Mouse (Mus musculus): Measurements from ENCODE around the gene Coq2. TPM values are rescaled to one million over a fixed set of nuclear protein-coding genes. Genes with fewer than 3 reads are reported as not detected.

The Coq2 gene
- polyA plus RNA-seq, 1 experiment from 2014 or later = 61.8 TPM

DNA sequence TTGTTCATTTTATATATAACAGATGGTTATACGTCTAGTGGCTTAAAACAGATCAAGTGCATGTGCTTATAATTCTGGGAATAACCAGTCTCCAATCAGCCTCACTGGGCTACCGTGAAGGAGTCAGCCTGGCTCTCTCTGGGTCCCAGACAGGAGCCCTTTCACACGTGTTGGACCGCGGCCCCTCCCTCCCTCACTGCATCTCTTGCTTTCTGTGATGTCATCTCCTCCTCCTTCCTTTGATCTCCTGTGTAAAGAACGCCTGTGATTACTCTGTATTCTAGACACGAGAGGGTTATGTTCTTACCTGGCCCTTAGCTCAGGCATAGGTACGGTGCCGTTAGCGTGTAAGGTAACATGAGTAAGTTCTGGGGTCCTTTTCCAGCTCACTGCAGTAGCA, 23.5 kb downstream of the Coq2 start:
- no peaks in the 10 kb centered on the region for H3K9me3 ChIP-seq (ENCODE audit: control insufficient read depth, low read length)
- DNase-seq (ENCODE audit: low spot score) (no peak), ATAC-seq (ENCODE audit: low read depth) (no peak)
- H3K27me3 ChIP-seq (replicated peaks; ENCODE audit: control insufficient read depth, insufficient read depth, low read length) = no peaks in the 10 kb centered on the region
- 64% methylated on average over 10 of the region's 10 CpGs for WGBS
- H3K4me1 ChIP-seq (ENCODE audit: control insufficient read depth, insufficient read depth, low read length) = no peaks in the 10 kb centered on the region
- H3K27ac ChIP-seq (replicated peaks; ENCODE audit: low read depth, low read length) = no peak overlapping the region
- H3K36me3 ChIP-seq (ENCODE audit: control insufficient read depth, insufficient read depth, low read length) = peaks cover 29% of the 10 kb centered on the region
- H3K4me2 ChIP-seq (ENCODE audit: low read depth, low read length) = no peak overlapping the region
- no peak overlapping the region for H3K4me3 ChIP-seq (ENCODE audit: low read depth, low read length)
- no peak overlapping the region for H3K9ac ChIP-seq (ENCODE audit: low read depth, low read length)

DNA sequence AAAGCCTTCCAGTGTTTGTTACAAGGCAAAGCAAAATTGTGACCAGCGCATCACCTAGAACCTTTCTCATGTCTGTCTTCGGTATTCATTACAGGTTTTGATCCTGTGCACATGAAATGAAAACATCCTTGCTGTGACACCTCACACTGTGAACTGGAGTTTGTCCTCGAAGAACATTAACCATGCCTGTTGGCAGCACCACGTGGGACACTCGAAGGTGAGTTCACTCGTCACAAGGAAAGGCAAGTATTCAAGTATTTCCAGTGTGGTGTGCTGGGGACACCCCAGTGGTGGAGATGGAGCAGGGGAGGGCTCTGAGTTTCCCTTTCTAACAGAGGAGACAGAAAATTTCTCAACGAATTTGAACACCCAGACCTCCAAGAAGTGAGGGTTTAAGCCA, 24.0 kb downstream of the Coq2 start:
- Histone ChIP-seq H3K36me3 (ENCODE audit: control insufficient read depth, insufficient read depth, low read length) (peaks cover 23% of the 10 kb centered on the region), H3K4me1 (ENCODE audit: control insufficient read depth, insufficient read depth, low read length) (no peaks in the 10 kb centered on the region), H3K27ac (replicated peaks; ENCODE audit: low read depth, low read length) (no peak overlapping the region), H3K4me3 (ENCODE audit: low read depth, low read length) (no peak overlapping the region), H3K27me3 (replicated peaks; ENCODE audit: control insufficient read depth, insufficient read depth, low read length) (no peaks in the 10 kb centered on the region), H3K9me3 (ENCODE audit: control insufficient read depth, low read length) (no peaks in the 10 kb centered on the region), H3K9ac (ENCODE audit: low read depth, low read length) (no peak overlapping the region; the same call in 1 of the 2 replicates), H3K4me2 (ENCODE audit: low read depth, low read length) (no peak overlapping the region)
- DNase-seq (ENCODE audit: low spot score) (no peak), ATAC-seq (ENCODE audit: low read depth) (no peak)
- WGBS = 79% methylated on average over 7 of the region's 7 CpGs

DNA sequence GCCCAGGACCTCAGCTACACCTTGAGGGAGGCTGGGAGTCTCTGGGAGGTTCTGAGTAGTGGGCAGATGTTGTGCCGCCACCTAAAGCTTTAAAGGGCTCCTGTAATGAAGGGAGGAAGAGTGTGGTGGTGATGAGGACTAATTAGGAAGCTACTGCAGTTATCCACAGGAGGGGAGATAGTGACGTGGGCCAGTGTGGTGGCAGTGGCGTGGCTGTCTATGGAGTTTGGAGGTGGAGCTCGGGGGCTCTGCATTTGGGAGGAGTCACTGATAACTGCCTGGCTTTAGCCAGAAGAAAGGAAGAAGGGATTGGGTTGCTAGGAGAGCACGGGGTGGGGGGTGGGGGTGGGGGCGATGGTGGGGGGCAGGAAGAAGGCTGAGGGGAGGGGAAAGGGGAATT, 26.4 kb downstream of the Coq2 start:
- Histone ChIP-seq H3K4me1 (ENCODE audit: control insufficient read depth, insufficient read depth, low read length) (no peaks in the 10 kb centered on the region), H3K9ac (ENCODE audit: low read depth, low read length) (no peak overlapping the region), H3K27me3 (replicated peaks; ENCODE audit: control insufficient read depth, insufficient read depth, low read length) (no peaks in the 10 kb centered on the region), H3K27ac (replicated peaks; ENCODE audit: low read depth, low read length) (no peak overlapping the region), H3K36me3 (ENCODE audit: control insufficient read depth, insufficient read depth, low read length) (no peaks in the 10 kb centered on the region), H3K4me3 (ENCODE audit: low read depth, low read length) (no peak overlapping the region), H3K4me2 (ENCODE audit: low read depth, low read length) (no peak overlapping the region), H3K9me3 (ENCODE audit: control insufficient read depth, low read length) (no peaks in the 10 kb centered on the region)
- WGBS = 43% methylated on average over 6 of the region's 6 CpGs
- ATAC-seq (ENCODE audit: low read depth) = no peak
- no peak for DNase-seq (ENCODE audit: low spot score)

DNA sequence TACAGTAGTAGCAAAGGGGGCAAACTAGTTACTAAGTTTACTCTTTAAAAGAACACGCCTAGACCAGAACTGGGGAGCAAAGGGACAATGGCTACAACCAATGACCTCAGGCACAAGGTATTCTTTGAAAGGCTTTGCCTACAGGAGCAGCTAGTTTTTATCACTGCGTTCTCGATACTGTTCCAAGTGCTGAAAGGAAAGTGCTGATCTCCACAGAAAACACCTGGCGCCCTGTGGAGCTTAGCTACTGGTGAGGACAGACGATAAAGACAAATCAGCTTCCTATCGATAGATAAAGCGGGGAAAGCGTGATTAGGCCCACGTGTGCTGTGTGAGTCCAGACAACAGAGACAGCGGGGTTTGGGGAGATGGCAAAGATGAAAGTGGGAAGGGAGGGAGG, 26.9 kb downstream of the Coq2 start:
- H3K27me3 ChIP-seq (replicated peaks; ENCODE audit: control insufficient read depth, insufficient read depth, low read length) = no peaks in the 10 kb centered on the region
- DNase-seq (ENCODE audit: low spot score) (no peak), ATAC-seq (ENCODE audit: low read depth) (no peak)
- no peak overlapping the region for H3K27ac ChIP-seq (replicated peaks; ENCODE audit: low read depth, low read length)
- no peak overlapping the region for H3K9ac ChIP-seq (ENCODE audit: low read depth, low read length)
- H3K9me3 ChIP-seq (ENCODE audit: control insufficient read depth, low read length) = no peaks in the 10 kb centered on the region
- 56% methylated on average over 10 of the region's 10 CpGs for WGBS
- H3K4me2 ChIP-seq (ENCODE audit: low read depth, low read length) = no peak overlapping the region
- no peaks in the 10 kb centered on the region for H3K4me1 ChIP-seq (ENCODE audit: control insufficient read depth, insufficient read depth, low read length)
- no peaks in the 10 kb centered on the region for H3K36me3 ChIP-seq (ENCODE audit: control insufficient read depth, insufficient read depth, low read length)
- H3K4me3 ChIP-seq (ENCODE audit: low read depth, low read length) = no peak overlapping the region

DNA sequence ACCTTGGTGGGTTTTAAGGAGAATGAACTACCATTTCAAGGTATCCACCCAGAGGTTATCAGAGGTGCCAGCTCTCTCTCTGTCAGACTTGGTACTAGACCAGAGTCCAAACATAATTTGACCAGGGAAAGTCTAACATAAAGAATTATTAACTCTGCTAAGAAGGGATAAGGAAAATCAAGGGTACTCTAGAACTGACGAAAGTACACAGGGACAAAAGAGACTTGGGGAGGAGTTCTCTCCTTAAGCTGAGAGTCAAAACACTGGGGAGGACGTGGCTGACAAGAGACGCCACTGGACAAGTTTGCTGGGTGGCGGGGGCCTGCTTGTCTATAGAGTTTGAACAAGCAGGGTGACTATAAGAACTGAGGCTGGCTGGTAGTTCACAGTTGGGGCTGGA, 28.4 kb downstream of the Coq2 start:
- DNase-seq (ENCODE audit: low spot score) (no peak), ATAC-seq (ENCODE audit: low read depth) (no peak)
- no peaks in the 10 kb centered on the region for H3K36me3 ChIP-seq (ENCODE audit: control insufficient read depth, insufficient read depth, low read length)
- no peaks in the 10 kb centered on the region for H3K9me3 ChIP-seq (ENCODE audit: control insufficient read depth, low read length)
- 88% methylated on average over 4 of the region's 4 CpGs for WGBS
- H3K4me2 ChIP-seq (ENCODE audit: low read depth, low read length) = no peak overlapping the region
- no peak overlapping the region for H3K9ac ChIP-seq (ENCODE audit: low read depth, low read length)
- H3K4me3 ChIP-seq (ENCODE audit: low read depth, low read length) = no peak overlapping the region
- no peak overlapping the region for H3K27ac ChIP-seq (replicated peaks; ENCODE audit: low read depth, low read length)
- no peaks in the 10 kb centered on the region for H3K27me3 ChIP-seq (replicated peaks; ENCODE audit: control insufficient read depth, insufficient read depth, low read length)
- H3K4me1 ChIP-seq (ENCODE audit: control insufficient read depth, insufficient read depth, low read length) = no peaks in the 10 kb centered on the region

DNA sequence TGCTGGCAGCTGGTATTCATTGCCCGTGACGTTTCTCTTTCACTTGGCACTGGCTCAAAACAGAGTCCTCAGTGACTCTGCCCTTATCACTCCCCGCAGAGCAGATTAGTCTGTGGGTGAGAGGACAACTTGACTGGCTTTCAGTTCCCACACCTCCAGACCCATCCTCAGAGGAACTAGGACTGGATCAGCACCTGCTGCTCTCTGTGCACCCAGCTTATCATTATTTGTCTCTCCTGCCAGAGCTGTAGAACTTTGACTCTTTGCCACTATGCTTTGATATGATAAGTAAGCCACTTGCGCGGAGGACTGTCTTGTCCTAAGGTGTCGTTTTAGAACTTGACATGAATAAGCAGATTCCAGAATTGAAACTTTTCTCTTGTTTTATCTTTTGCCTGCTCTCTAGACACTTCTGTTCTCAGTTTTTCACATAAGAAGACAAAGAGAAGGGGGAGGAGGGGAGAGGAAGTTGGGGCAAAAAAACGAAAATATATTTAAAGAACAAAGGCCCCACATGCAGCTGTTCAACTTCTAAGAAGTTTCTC, 30.9 kb downstream of the Coq2 start:
- H3K27ac ChIP-seq (replicated peaks; ENCODE audit: low read depth, low read length) = no peak overlapping the region
- no peak for DNase-seq (ENCODE audit: low spot score)
- 67% methylated on average over 7 of the region's 7 CpGs for WGBS

DNA sequence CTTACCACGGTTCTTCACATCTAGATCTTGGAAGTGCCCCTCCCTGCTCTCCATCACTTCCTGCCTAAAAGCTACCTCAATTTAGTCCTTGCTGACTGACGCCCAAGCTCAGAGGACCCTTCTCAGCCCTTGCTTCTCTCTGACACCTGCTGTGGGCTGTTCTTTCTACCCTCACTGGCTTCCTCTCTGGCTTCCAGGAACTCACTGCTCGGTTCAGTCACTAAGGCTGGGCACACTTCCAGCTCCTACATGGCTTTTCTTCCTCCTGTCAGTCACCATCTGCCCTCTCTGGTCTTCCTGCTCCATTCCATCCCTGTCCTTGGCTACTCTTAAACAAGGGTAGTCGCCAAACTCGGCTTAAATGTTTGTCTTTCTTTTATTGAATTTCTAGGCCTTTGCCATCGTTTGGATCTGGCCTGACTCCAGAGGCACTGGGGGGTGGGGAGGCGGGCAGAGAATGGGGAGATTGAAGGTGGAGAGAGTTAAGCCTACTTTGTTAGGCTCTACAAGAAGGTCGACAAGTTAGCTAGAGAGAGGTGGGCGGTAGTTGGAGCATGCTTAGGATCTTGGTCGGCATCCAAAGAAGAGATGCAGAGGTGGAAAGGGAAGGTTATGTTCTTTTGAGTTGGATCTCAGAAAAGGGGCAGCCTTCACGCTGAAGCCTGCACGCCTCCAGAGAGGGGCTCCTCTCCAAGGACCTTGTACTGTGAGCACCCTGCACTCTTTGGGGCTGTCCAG, 31.5 kb downstream of the Coq2 start:
- Histone ChIP-seq H3K4me2 (ENCODE audit: low read depth, low read length) (no peak overlapping the region), H3K27me3 (replicated peaks; ENCODE audit: control insufficient read depth, insufficient read depth, low read length) (no peaks in the 10 kb centered on the region), H3K4me1 (ENCODE audit: control insufficient read depth, insufficient read depth, low read length) (no peaks in the 10 kb centered on the region), H3K9ac (ENCODE audit: low read depth, low read length) (no peak overlapping the region), H3K4me3 (ENCODE audit: low read depth, low read length) (no peak overlapping the region), H3K27ac (replicated peaks; ENCODE audit: low read depth, low read length) (no peak overlapping the region), H3K36me3 (ENCODE audit: control insufficient read depth, insufficient read depth, low read length) (no peaks in the 10 kb centered on the region), H3K9me3 (ENCODE audit: control insufficient read depth, low read length) (no peaks in the 10 kb centered on the region)
- DNase-seq (ENCODE audit: low spot score) (no peak), ATAC-seq (ENCODE audit: low read depth) (no peak)
- WGBS = 72% methylated on average over 12 of the region's 12 CpGs

More for the DNA sequence above, 30.9 kb downstream of the Coq2 start:
- no peaks in the 10 kb centered on the region for H3K4me1 ChIP-seq (ENCODE audit: control insufficient read depth, insufficient read depth, low read length)
- no peaks in the 10 kb centered on the region for H3K36me3 ChIP-seq (ENCODE audit: control insufficient read depth, insufficient read depth, low read length)
- H3K4me2 ChIP-seq (ENCODE audit: low read depth, low read length) = no peak overlapping the region
- no peak for ATAC-seq (ENCODE audit: low read depth)
- no peak overlapping the region for H3K4me3 ChIP-seq (ENCODE audit: low read depth, low read length)
- no peak overlapping the region for H3K9ac ChIP-seq (ENCODE audit: low read depth, low read length)
- H3K9me3 ChIP-seq (ENCODE audit: control insufficient read depth, low read length) = no peaks in the 10 kb centered on the region
- no peaks in the 10 kb centered on the region for H3K27me3 ChIP-seq (replicated peaks; ENCODE audit: control insufficient read depth, insufficient read depth, low read length)

DNA sequence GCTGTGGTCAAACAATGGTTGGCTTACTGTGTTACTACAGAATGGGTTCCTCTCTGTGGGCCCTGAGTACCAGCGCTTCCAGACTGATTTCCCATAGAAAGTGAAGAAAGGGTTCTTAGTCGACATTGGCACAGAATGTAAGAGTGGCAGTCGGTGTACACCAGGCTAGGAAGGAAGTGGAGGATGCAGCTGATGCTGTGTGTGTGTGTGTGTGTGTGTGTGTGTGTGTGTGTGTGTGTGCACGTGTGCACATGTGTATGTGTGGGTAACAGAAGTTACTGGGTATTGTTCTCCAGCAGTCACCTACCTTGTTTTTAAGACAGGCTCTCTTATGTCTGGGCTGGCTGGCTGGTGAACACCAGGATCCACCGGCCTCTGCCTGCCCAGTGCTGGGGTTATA, 32.6 kb downstream of the Coq2 start:
- no peaks in the 10 kb centered on the region for H3K27me3 ChIP-seq (replicated peaks; ENCODE audit: control insufficient read depth, insufficient read depth, low read length)
- WGBS = 85% methylated on average over 5 of the region's 5 CpGs

DNA sequence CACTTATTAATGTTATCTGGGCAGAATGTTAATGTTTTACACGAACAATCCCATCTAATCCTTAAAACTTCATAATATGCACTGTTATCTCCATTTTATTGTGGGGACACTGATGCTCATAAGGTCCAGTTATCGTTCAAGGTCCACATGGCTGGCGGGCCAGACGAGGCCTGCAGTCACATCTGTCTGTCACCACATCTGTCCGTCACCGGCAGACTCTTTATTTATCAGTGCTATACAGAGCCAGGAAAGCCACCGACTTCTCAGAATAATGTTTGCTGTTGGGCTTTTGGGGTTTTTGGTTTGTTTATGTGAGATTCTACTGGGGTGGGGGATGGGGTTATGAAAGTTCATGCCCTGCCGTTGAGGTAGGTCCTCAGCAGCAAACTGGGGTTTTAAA, 36.5 kb downstream of the Coq2 start:
- DNase-seq (ENCODE audit: low spot score) = no peak
- H3K27ac ChIP-seq (replicated peaks; ENCODE audit: low read depth, low read length) = no peak overlapping the region
- H3K27me3 ChIP-seq (replicated peaks; ENCODE audit: control insufficient read depth, insufficient read depth, low read length) = no peaks in the 10 kb centered on the region
- no peaks in the 10 kb centered on the region for H3K9me3 ChIP-seq (ENCODE audit: control insufficient read depth, low read length)
- H3K4me1 ChIP-seq (ENCODE audit: control insufficient read depth, insufficient read depth, low read length) = no peaks in the 10 kb centered on the region
- no peak overlapping the region for H3K9ac ChIP-seq (ENCODE audit: low read depth, low read length)
- H3K4me2 ChIP-seq (ENCODE audit: low read depth, low read length) = no peak overlapping the region
- no peak overlapping the region for H3K4me3 ChIP-seq (ENCODE audit: low read depth, low read length)
- no peak for ATAC-seq (ENCODE audit: low read depth)
- H3K36me3 ChIP-seq (ENCODE audit: control insufficient read depth, insufficient read depth, low read length) = no peaks in the 10 kb centered on the region
- 78% methylated on average over 8 of the region's 8 CpGs for WGBS

More for the DNA sequence above, 32.6 kb downstream of the Coq2 start:
- no peak overlapping the region for H3K4me2 ChIP-seq (ENCODE audit: low read depth, low read length)
- no peaks in the 10 kb centered on the region for H3K9me3 ChIP-seq (ENCODE audit: control insufficient read depth, low read length)
- no peaks in the 10 kb centered on the region for H3K4me1 ChIP-seq (ENCODE audit: control insufficient read depth, insufficient read depth, low read length)
- ATAC-seq (ENCODE audit: low read depth) = no peak
- H3K27ac ChIP-seq (replicated peaks; ENCODE audit: low read depth, low read length) = no peak overlapping the region
- DNase-seq (ENCODE audit: low spot score) = no peak
- H3K36me3 ChIP-seq (ENCODE audit: control insufficient read depth, insufficient read depth, low read length) = no peaks in the 10 kb centered on the region
- H3K9ac ChIP-seq (ENCODE audit: low read depth, low read length) = no peak overlapping the region
- no peak overlapping the region for H3K4me3 ChIP-seq (ENCODE audit: low read depth, low read length)
